Mouse (Mus musculus) ES-E14 (cell line): Measurements from ENCODE around the gene Endov.

Experiments used
- HCFC1 ChIP-seq: IDR thresholded peaks from 2 replicates; pipeline ENCODE4 v1.6.1; 2012; ENCODE audit warnings: low read length, inconsistent platforms, borderline replicate concordance; ENCODE audit not compliant: insufficient read depth
- MAFK ChIP-seq: IDR thresholded peaks from 2 replicates; pipeline ENCODE4 v1.6.1; 2014; ENCODE audit warnings: mild to moderate bottlenecking, low read depth, low read length, inconsistent platforms; ENCODE audit not compliant: insufficient read depth

DNA sequence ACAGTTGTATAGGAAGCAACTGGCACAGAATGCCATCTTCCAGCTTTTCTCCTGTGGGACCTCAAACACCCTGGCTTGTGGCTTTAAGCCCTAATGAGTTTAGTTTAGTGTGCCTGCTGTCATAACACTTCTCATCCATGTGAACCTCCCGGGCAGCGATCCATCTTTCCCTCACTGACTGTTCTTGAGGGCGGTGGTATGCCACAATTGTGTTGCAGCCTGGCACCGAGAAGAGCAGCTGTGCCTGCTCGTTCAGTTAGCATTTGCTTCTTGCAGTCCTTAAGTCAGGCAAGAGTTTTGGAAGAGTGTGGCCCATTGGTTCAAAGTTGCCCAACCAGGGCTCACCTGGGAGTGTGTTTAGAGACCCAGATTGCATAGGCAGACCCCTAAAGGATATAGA, 5.0 kb downstream of the Endov start:
- TF ChIP-seq MAFK: no peak
- TF ChIP-seq HCFC1: no peak
